Mouse (Mus musculus): ENCODE data around the gene Cd300lg. TPM values are rescaled to one million over a fixed set of nuclear protein-coding genes. Genes with fewer than 3 reads are reported as not detected.

The Cd300lg gene
- total RNA-seq, 1 experiment: not detected

GRCm38 (mm10) chr11:102049875-102050482 lies 8.7 kb downstream of the Cd300lg start:
- Histone ChIP-seq H3K36me3 (ENCODE audit: control insufficient read depth, insufficient read depth, low read length, poor library complexity, severe bottlenecking) (no peaks in the 10 kb centered on the region), H3K4me3 (ENCODE audit: insufficient read depth in 1 of 2, low read depth in 1 of 2, low read length in 2 of 2, poor library complexity in 1 of 2, severe bottlenecking in 1 of 2) (no peak overlapping the region), H3K4me1 (ENCODE audit: control insufficient read depth in 2 of 2, insufficient read depth in 2 of 2, low read length in 2 of 2, poor library complexity in 1 of 2) (peaks cover 2 to 7% of the 10 kb centered on the region in 2 experiments; a peak in 1 of 4 replicates), H3K9me3 (ENCODE audit: control insufficient read depth, insufficient read depth, low read depth, low read length) (no peaks in the 10 kb centered on the region), H3K9ac (ENCODE audit: insufficient read depth, low read depth, low read length, poor library complexity, severe bottlenecking) (no peak overlapping the region), H3K27ac (ENCODE audit: insufficient read depth, low read depth, low read length, poor library complexity, severe bottlenecking) (no peak overlapping the region)
- peak; percentile 47 for DNase-seq (ENCODE audit: low read depth, low spot score)
- TF ChIP-seq ZC3H11A (IDR thresholded peaks at IDR 0.05; ENCODE audit: borderline replicate concordance, low read depth, low read length) (no peak), MAFK (IDR thresholded peaks at IDR 0.05; ENCODE audit: insufficient read depth, low read depth, low read length) (no peak), CHD2 (IDR thresholded peaks at IDR 0.05; ENCODE audit: low read depth, low read length) (no peak), ZNF384 (IDR thresholded peaks at IDR 0.05; ENCODE audit: low read depth, low read length) (no peak), HCFC1 (IDR thresholded peaks at IDR 0.05; ENCODE audit: borderline replicate concordance, insufficient read depth, low read length) (no peak)
- in situ Hi-C loops (cut with MboI; ENCODE audit: low sequenced_read_pairs in 2 of 2, unreplicated experiment in 2 of 2): no loop called here

- peaks cover 2 to 7% of the 10 kb centered on the region in 2 experiments; a peak in 1 of 4 replicates for H3K4me1 ChIP-seq (ENCODE audit: control insufficient read depth in 2 of 2, insufficient read depth in 2 of 2, low read length in 2 of 2, poor library complexity in 1 of 2)
- no peak for DNase-seq (ENCODE audit: low read depth, low spot score)
- no peaks in the 10 kb centered on the region for H3K9me3 ChIP-seq (ENCODE audit: control insufficient read depth, insufficient read depth, low read depth, low read length)
- H3K36me3 ChIP-seq (ENCODE audit: control insufficient read depth, insufficient read depth, low read length, poor library complexity, severe bottlenecking): no peaks in the 10 kb centered on the region
- no peak overlapping the region for H3K4me3 ChIP-seq (ENCODE audit: insufficient read depth in 1 of 2, low read depth in 1 of 2, low read length in 2 of 2, poor library complexity in 1 of 2, severe bottlenecking in 1 of 2)
- no peak overlapping the region for H3K27ac ChIP-seq (ENCODE audit: insufficient read depth, low read depth, low read length, poor library complexity, severe bottlenecking)
- no peak for TF ChIP-seq MAFK (IDR thresholded peaks at IDR 0.05; ENCODE audit: insufficient read depth, low read depth, low read length)
- TF ChIP-seq CHD2 (IDR thresholded peaks at IDR 0.05; ENCODE audit: low read depth, low read length): no peak
- no peak for TF ChIP-seq ZNF384 (IDR thresholded peaks at IDR 0.05; ENCODE audit: low read depth, low read length)
- no peak for TF ChIP-seq HCFC1 (IDR thresholded peaks at IDR 0.05; ENCODE audit: borderline replicate concordance, insufficient read depth, low read length)
- TF ChIP-seq ZC3H11A (IDR thresholded peaks at IDR 0.05; ENCODE audit: borderline replicate concordance, low read depth, low read length): no peak
- in situ Hi-C loops (cut with MboI; ENCODE audit: low sequenced_read_pairs in 2 of 2, unreplicated experiment in 2 of 2): no loop called here
- H3K9ac ChIP-seq (ENCODE audit: insufficient read depth, low read depth, low read length, poor library complexity, severe bottlenecking): no peak overlapping the region
These were observed 10.2 kb downstream of the Cd300lg start for GRCm38 (mm10) chr11:102051541-102051940.

GRCm38 (mm10) chr11:102051954-102052353 lies 10.6 kb downstream of the Cd300lg start:
- Histone ChIP-seq H3K4me3 (ENCODE audit: insufficient read depth in 1 of 2, low read depth in 1 of 2, low read length in 2 of 2, poor library complexity in 1 of 2, severe bottlenecking in 1 of 2) (no peak overlapping the region), H3K9ac (ENCODE audit: insufficient read depth, low read depth, low read length, poor library complexity, severe bottlenecking) (no peak overlapping the region), H3K9me3 (ENCODE audit: control insufficient read depth, insufficient read depth, low read depth, low read length) (no peaks in the 10 kb centered on the region), H3K36me3 (ENCODE audit: control insufficient read depth, insufficient read depth, low read length, poor library complexity, severe bottlenecking) (no peaks in the 10 kb centered on the region), H3K27ac (ENCODE audit: insufficient read depth, low read depth, low read length, poor library complexity, severe bottlenecking) (no peak overlapping the region), H3K4me1 (ENCODE audit: control insufficient read depth in 2 of 2, insufficient read depth in 2 of 2, low read length in 2 of 2, poor library complexity in 1 of 2) (peaks cover 2 to 7% of the 10 kb centered on the region in 2 experiments; a peak in 1 of 4 replicates)
- no peak for DNase-seq (ENCODE audit: low read depth, low spot score)
- in situ Hi-C loops (cut with MboI; ENCODE audit: low sequenced_read_pairs in 2 of 2, unreplicated experiment in 2 of 2): no loop called here
- no peak for TF ChIP-seq CHD2 (IDR thresholded peaks at IDR 0.05; ENCODE audit: low read depth, low read length)
- no peak for TF ChIP-seq ZNF384 (IDR thresholded peaks at IDR 0.05; ENCODE audit: low read depth, low read length)
- no peak for TF ChIP-seq MAFK (IDR thresholded peaks at IDR 0.05; ENCODE audit: insufficient read depth, low read depth, low read length)
- TF ChIP-seq HCFC1 (IDR thresholded peaks at IDR 0.05; ENCODE audit: borderline replicate concordance, insufficient read depth, low read length): no peak
- no peak for TF ChIP-seq ZC3H11A (IDR thresholded peaks at IDR 0.05; ENCODE audit: borderline replicate concordance, low read depth, low read length)

GRCm38 (mm10) chr11:102052697-102053096 lies 11.4 kb downstream of the Cd300lg start:
- DNase-seq (ENCODE audit: low read depth, low spot score): no peak
- no peaks in the 10 kb centered on the region for H3K9me3 ChIP-seq (ENCODE audit: control insufficient read depth, insufficient read depth, low read depth, low read length)
- H3K27ac ChIP-seq (ENCODE audit: insufficient read depth, low read depth, low read length, poor library complexity, severe bottlenecking): no peak overlapping the region
- no peak overlapping the region for H3K4me3 ChIP-seq (ENCODE audit: insufficient read depth in 1 of 2, low read depth in 1 of 2, low read length in 2 of 2, poor library complexity in 1 of 2, severe bottlenecking in 1 of 2)
- H3K36me3 ChIP-seq (ENCODE audit: control insufficient read depth, insufficient read depth, low read length, poor library complexity, severe bottlenecking): no peaks in the 10 kb centered on the region
- TF ChIP-seq ZC3H11A (IDR thresholded peaks at IDR 0.05; ENCODE audit: borderline replicate concordance, low read depth, low read length): no peak
- no peak for TF ChIP-seq CHD2 (IDR thresholded peaks at IDR 0.05; ENCODE audit: low read depth, low read length)
- no peak for TF ChIP-seq MAFK (IDR thresholded peaks at IDR 0.05; ENCODE audit: insufficient read depth, low read depth, low read length)
- no peak for TF ChIP-seq ZNF384 (IDR thresholded peaks at IDR 0.05; ENCODE audit: low read depth, low read length)
- TF ChIP-seq HCFC1 (IDR thresholded peaks at IDR 0.05; ENCODE audit: borderline replicate concordance, insufficient read depth, low read length): no peak
- peaks cover 2 to 7% of the 10 kb centered on the region in 2 experiments; a peak in 1 of 4 replicates for H3K4me1 ChIP-seq (ENCODE audit: control insufficient read depth in 2 of 2, insufficient read depth in 2 of 2, low read length in 2 of 2, poor library complexity in 1 of 2)
- in situ Hi-C loops (cut with MboI; ENCODE audit: low sequenced_read_pairs in 2 of 2, unreplicated experiment in 2 of 2): no loop called here
- no peak overlapping the region for H3K9ac ChIP-seq (ENCODE audit: insufficient read depth, low read depth, low read length, poor library complexity, severe bottlenecking)
